Mouse (Mus musculus): ENCODE data around the gene Ndufa7. TPM values are rescaled to one million over a fixed set of nuclear protein-coding genes. Genes with fewer than 3 reads are reported as not detected.

Ndufa7 gene
- total and polyA plus RNA-seq, 2 experiments from 2014 or later, result 356 to 577 TPM

GRCm38 (mm10) chr17:33799277-33799676 lies 25.1 kb upstream of the Ndufa7 start:
- DNase-seq (ENCODE audit: low spot score) (no peak), ATAC-seq (no peak)
- no peak overlapping the region for H3K4me2 ChIP-seq (ENCODE audit: low read depth, low read length)
- no peaks in the 10 kb centered on the region for H3K27me3 ChIP-seq (ENCODE audit: insufficient read depth, low read length)
- TF ChIP-seq CTCF (IDR thresholded peaks at IDR 0.05; ENCODE audit: low read depth), result no peak
- no peak overlapping the region for H3K4me3 ChIP-seq (ENCODE audit: low read length)
- H3K4me1 ChIP-seq (ENCODE audit: insufficient read depth, low read length), result no peaks in the 10 kb centered on the region
- no peak overlapping the region for H3K27ac ChIP-seq
- H3K9ac ChIP-seq (replicated peaks; ENCODE audit: low read length), result no peak overlapping the region
- no peaks in the 10 kb centered on the region for H3K36me3 ChIP-seq (ENCODE audit: insufficient read depth, low read length)
- no peaks in the 10 kb centered on the region for H3K9me3 ChIP-seq (ENCODE audit: low read length)
- 65% methylated on average over 1 of the region's 1 CpGs for WGBS

GRCm38 (mm10) chr17:33802221-33802620 lies 22.2 kb upstream of the Ndufa7 start:
- no peaks in the 10 kb centered on the region for H3K4me1 ChIP-seq (ENCODE audit: insufficient read depth, low read length)
- ATAC-seq (0 out of 2 replicates have a peak, but pooled peaks have one; percentile 18), DNase-seq (ENCODE audit: low spot score) (peak; percentile 51)
- no peaks in the 10 kb centered on the region for H3K27me3 ChIP-seq (ENCODE audit: insufficient read depth, low read length)
- H3K36me3 ChIP-seq (ENCODE audit: insufficient read depth, low read length), result no peaks in the 10 kb centered on the region
- H3K4me3 ChIP-seq (ENCODE audit: low read length), result no peak overlapping the region
- H3K9me3 ChIP-seq (ENCODE audit: low read length), result no peaks in the 10 kb centered on the region
- no peak overlapping the region for H3K27ac ChIP-seq
- no peak overlapping the region for H3K9ac ChIP-seq (replicated peaks; ENCODE audit: low read length)
- peak; percentile 64 for TF ChIP-seq CTCF (IDR thresholded peaks at IDR 0.05; ENCODE audit: low read depth)
- 1% methylated on average over 2 of the region's 2 CpGs for WGBS
- no peak overlapping the region for H3K4me2 ChIP-seq (ENCODE audit: low read depth, low read length)

GRCm38 (mm10) chr17:33804205-33804604 lies 20.2 kb upstream of the Ndufa7 start:
- Histone ChIP-seq H3K4me3 (ENCODE audit: low read length) (no peak overlapping the region), H3K36me3 (ENCODE audit: insufficient read depth, low read length) (no peaks in the 10 kb centered on the region), H3K9ac (replicated peaks; ENCODE audit: low read length) (no peak overlapping the region), H3K4me1 (ENCODE audit: insufficient read depth, low read length) (no peaks in the 10 kb centered on the region), H3K4me2 (ENCODE audit: low read depth, low read length) (no peak overlapping the region), H3K9me3 (ENCODE audit: low read length) (no peaks in the 10 kb centered on the region), H3K27me3 (ENCODE audit: insufficient read depth, low read length) (no peaks in the 10 kb centered on the region), H3K27ac (no peak overlapping the region)
- no peak for TF ChIP-seq CTCF (IDR thresholded peaks at IDR 0.05; ENCODE audit: low read depth)
- 54% methylated on average over 4 of the region's 4 CpGs for WGBS
- no peak for DNase-seq (ENCODE audit: low spot score)
- ATAC-seq, result no peak

- 61% methylated on average over 1 of the region's 1 CpGs for WGBS
- Histone ChIP-seq H3K27me3 (ENCODE audit: insufficient read depth, low read length) (no peaks in the 10 kb centered on the region), H3K4me2 (ENCODE audit: low read depth, low read length) (no peak overlapping the region), H3K9ac (replicated peaks; ENCODE audit: low read length) (no peak overlapping the region), H3K4me3 (ENCODE audit: low read length) (no peak overlapping the region), H3K36me3 (ENCODE audit: insufficient read depth, low read length) (no peaks in the 10 kb centered on the region), H3K9me3 (ENCODE audit: low read length) (no peaks in the 10 kb centered on the region), H3K4me1 (ENCODE audit: insufficient read depth, low read length) (no peaks in the 10 kb centered on the region), H3K27ac (no peak overlapping the region)
- no peak for TF ChIP-seq CTCF (IDR thresholded peaks at IDR 0.05; ENCODE audit: low read depth)
- ATAC-seq, result no peak
- no peak for DNase-seq (ENCODE audit: low spot score)
These were observed 19.6 kb upstream of the Ndufa7 start for GRCm38 (mm10) chr17:33804745-33805144.

GRCm38 (mm10) chr17:33807181-33807888 lies 17.0 kb upstream of the Ndufa7 start:
- Histone ChIP-seq H3K9ac (replicated peaks; ENCODE audit: low read length) (no peak overlapping the region), H3K27me3 (ENCODE audit: insufficient read depth, low read length) (no peaks in the 10 kb centered on the region), H3K36me3 (ENCODE audit: insufficient read depth, low read length) (no peaks in the 10 kb centered on the region), H3K27ac (no peak overlapping the region), H3K4me1 (ENCODE audit: insufficient read depth, low read length) (no peaks in the 10 kb centered on the region), H3K9me3 (ENCODE audit: low read length) (no peaks in the 10 kb centered on the region), H3K4me2 (ENCODE audit: low read depth, low read length) (no peak overlapping the region), H3K4me3 (ENCODE audit: low read length) (no peak overlapping the region)
- no peak for TF ChIP-seq CTCF (IDR thresholded peaks at IDR 0.05; ENCODE audit: low read depth)
- ATAC-seq (no peak), DNase-seq (ENCODE audit: low spot score) (no peak)
- 71% methylated on average over 8 of the region's 9 CpGs for WGBS

GRCm38 (mm10) chr17:33808192-33808591 lies 16.2 kb upstream of the Ndufa7 start:
- DNase-seq (ENCODE audit: low spot score) (no peak), ATAC-seq (no peak)

More at GRCm38 (mm10) chr17:33808192-33808591, 16.2 kb upstream of the Ndufa7 start:
- H3K9ac ChIP-seq (replicated peaks; ENCODE audit: low read length), result no peak overlapping the region
- no peaks in the 10 kb centered on the region for H3K27me3 ChIP-seq (ENCODE audit: insufficient read depth, low read length)
- WGBS, result 41% methylated on average over 10 of the region's 10 CpGs
- H3K4me3 ChIP-seq (ENCODE audit: low read length), result no peak overlapping the region
- no peak for TF ChIP-seq CTCF (IDR thresholded peaks at IDR 0.05; ENCODE audit: low read depth)
- no peak overlapping the region for H3K4me2 ChIP-seq (ENCODE audit: low read depth, low read length)
- H3K27ac ChIP-seq, result no peak overlapping the region
- H3K4me1 ChIP-seq (ENCODE audit: insufficient read depth, low read length), result no peaks in the 10 kb centered on the region
- H3K36me3 ChIP-seq (ENCODE audit: insufficient read depth, low read length), result no peaks in the 10 kb centered on the region
- no peaks in the 10 kb centered on the region for H3K9me3 ChIP-seq (ENCODE audit: low read length)
